ENCODE assay signal across 8 mouse cellular contexts in genomic region chr7:110061752-110062273, GRCm38 (mm10). TPM values are rescaled to one million over a fixed set of nuclear protein-coding genes. Genes with fewer than 3 reads are reported as not detected.
A peak's percentile ranks its signal among the peaks of the same experiment; 100 is the strongest.
DNase-seq lines count a peak whose midpoint lies in the region; ATAC-seq and TF ChIP-seq lines count a peak whose summit lies in the region.

No protein-coding gene starts in this region.

- no peaks in the 10 kb centered on the region for H3K4me1 ChIP-seq in ES-Bruce4 (ENCODE audit: control insufficient read depth, insufficient read depth, low read length)
- peaks cover 5% of the 10 kb centered on the region; the same call in 1 of the 2 replicates for H3K4me1 ChIP-seq in forebrain, embryonic 11.5 days (replicated peaks; ENCODE audit: control insufficient read depth, insufficient read depth, low read length)
- peaks cover 15% of the 10 kb centered on the region for H3K4me1 ChIP-seq in heart, embryonic 16.5 days (ENCODE audit: control insufficient read depth, insufficient read depth, low read length)
- peaks cover 33% of the 10 kb centered on the region for H3K4me1 ChIP-seq in liver, embryonic 15.5 days (replicated peaks)
- no peaks in the 10 kb centered on the region for H3K4me1 ChIP-seq in neural tube, embryonic 11.5 days (ENCODE audit: control insufficient read depth, insufficient read depth, low read length)
- peaks cover 5% of the 10 kb centered on the region for H3K4me1 ChIP-seq in testis, adult 2 months (ENCODE audit: control insufficient read depth, insufficient read depth, low read length)

- H3K27ac ChIP-seq in ES-Bruce4 (ENCODE audit: insufficient read depth, low read length), result peak overlapping the region; percentile 88
- peak overlapping the region; percentile 100 for H3K27ac ChIP-seq in forebrain, embryonic 11.5 days (ENCODE audit: low read depth, low read length)
- H3K27ac ChIP-seq in heart, embryonic 16.5 days (ENCODE audit: low read length), result peak overlapping the region; percentile 99
- peak overlapping the region; percentile 100 for H3K27ac ChIP-seq in liver, embryonic 15.5 days (replicated peaks)
- H3K27ac ChIP-seq in neural tube, embryonic 11.5 days (ENCODE audit: low read depth, low read length), result peak overlapping the region; percentile 100
- peak overlapping the region; percentile 94 for H3K27ac ChIP-seq in testis, adult 2 months (ENCODE audit: control insufficient read depth, insufficient read depth, low read depth, low read length)

- no peak for TF ChIP-seq CTCF in ES-Bruce4 (IDR thresholded peaks at IDR 0.05; ENCODE audit: low read depth, low read length)
- TF ChIP-seq CTCF in testis, adult 2 months (IDR thresholded peaks at IDR 0.05; ENCODE audit: control insufficient read depth, insufficient read depth, insufficient replicate concordance, low read depth, low read length), result no peak

- ATAC-seq in forebrain, embryonic 11.5 days (replicated peaks; ENCODE audit: low FRiP score), result peak; percentile 68
- peak; percentile 83 for ATAC-seq in heart, embryonic 16.5 days (replicated peaks; ENCODE audit: extremely low read depth, insufficient read depth, low FRiP score)
- ATAC-seq in liver, embryonic 15.5 days (ENCODE audit: insufficient read depth), result peak; percentile 84
- peak; percentile 68; the same call in 1 of the 2 replicates for ATAC-seq in neural tube, embryonic 11.5 days (ENCODE audit: insufficient read depth, low FRiP score, low TSS enrichment)

- under 1% methylated on average over 45 of the region's 48 CpGs for WGBS in forebrain, embryonic 11.5 days
- under 1% methylated on average over 46 of the region's 48 CpGs for WGBS in heart, embryonic 16.5 days
- under 1% methylated on average over 48 of the region's 48 CpGs for WGBS in liver, embryonic 15.5 days (ENCODE audit: insufficient replicate concordance)
- under 1% methylated on average over 41 of the region's 48 CpGs for WGBS in neural tube, embryonic 11.5 days

- H3K27me3 ChIP-seq in ES-Bruce4 (ENCODE audit: control insufficient read depth, insufficient read depth, low read length, poor library complexity, severe bottlenecking), result no peaks in the 10 kb centered on the region
- no peaks in the 10 kb centered on the region for H3K27me3 ChIP-seq in forebrain, embryonic 11.5 days (ENCODE audit: control insufficient read depth, insufficient read depth, low read length)
- no peaks in the 10 kb centered on the region for H3K27me3 ChIP-seq in heart, embryonic 16.5 days (ENCODE audit: control insufficient read depth, insufficient read depth, low read length)
- no peaks in the 10 kb centered on the region for H3K27me3 ChIP-seq in liver, embryonic 15.5 days
- no peaks in the 10 kb centered on the region for H3K27me3 ChIP-seq in neural tube, embryonic 11.5 days (ENCODE audit: control insufficient read depth, insufficient read depth, low read length)
- H3K27me3 ChIP-seq in testis, adult 2 months (ENCODE audit: control insufficient read depth, insufficient read depth, low read length), result no peaks in the 10 kb centered on the region

- peak overlapping the region; percentile 64 for H3K4me3 ChIP-seq in ES-Bruce4 (ENCODE audit: low read depth, low read length)
- H3K4me3 ChIP-seq in forebrain, embryonic 11.5 days (ENCODE audit: low read depth, low read length), result peak overlapping the region; percentile 67
- H3K4me3 ChIP-seq in heart, embryonic 16.5 days (ENCODE audit: low read length), result peak overlapping the region; percentile 65
- H3K4me3 ChIP-seq in liver, embryonic 15.5 days (replicated peaks), result peak overlapping the region; percentile 84
- peak overlapping the region; percentile 87 for H3K4me3 ChIP-seq in neural tube, embryonic 11.5 days (ENCODE audit: low read depth, low read length)
- H3K4me3 ChIP-seq in testis, adult 2 months (ENCODE audit: control insufficient read depth, low read depth, low read length), result peak overlapping the region; percentile 99

- TF ChIP-seq POLR2A in ES-Bruce4 (IDR thresholded peaks at IDR 0.05; ENCODE audit: insufficient read depth, low read length), result peak; percentile 47
- TF ChIP-seq POLR2A in testis, adult 2 months (IDR thresholded peaks at IDR 0.05; ENCODE audit: control insufficient read depth, low read depth, low read length), result peak; percentile 72

- TF ChIP-seq EP300 in ES-Bruce4 (IDR thresholded peaks at IDR 0.05; ENCODE audit: insufficient read depth, low read depth, low read length), result 0 out of 2 replicates have a peak, but pooled peaks have one; percentile 8

- DNase-seq in c-Kit-positive CD71-positive TER-119-positive erythroid progenitor cells, embryonic 14.5 days (ENCODE audit: low spot score), result peak; percentile 84
- DNase-seq in forebrain, embryonic 11.5 days (ENCODE audit: low spot score), result peak; percentile 90
- peak; percentile 93 to 94 for DNase-seq in kidney, postnatal 36 days
- DNase-seq in neural tube, embryonic 11.5 days (ENCODE audit: low spot score), result peak; percentile 90

- H3K9me3 ChIP-seq in ES-Bruce4 (replicated peaks; ENCODE audit: control insufficient read depth, insufficient read depth, low read length, poor library complexity, severe bottlenecking), result no peaks in the 10 kb centered on the region
- H3K9me3 ChIP-seq in forebrain, embryonic 11.5 days (ENCODE audit: control insufficient read depth, low read length), result no peaks in the 10 kb centered on the region
- H3K9me3 ChIP-seq in heart, embryonic 16.5 days (replicated peaks; ENCODE audit: control insufficient read depth, low read length), result no peaks in the 10 kb centered on the region
- H3K9me3 ChIP-seq in liver, embryonic 15.5 days (replicated peaks), result no peaks in the 10 kb centered on the region
- H3K9me3 ChIP-seq in neural tube, embryonic 11.5 days (ENCODE audit: control insufficient read depth, low read length), result no peaks in the 10 kb centered on the region

- H3K36me3 ChIP-seq in ES-Bruce4 (ENCODE audit: control insufficient read depth, insufficient read depth, low read length, poor library complexity, severe bottlenecking), result peaks cover 13% of the 10 kb centered on the region
- no peaks in the 10 kb centered on the region; the same call in 1 of the 2 replicates for H3K36me3 ChIP-seq in forebrain, embryonic 11.5 days (ENCODE audit: control insufficient read depth, insufficient read depth, low read length)
- H3K36me3 ChIP-seq in heart, embryonic 16.5 days (ENCODE audit: control insufficient read depth, insufficient read depth), result peaks cover 5% of the 10 kb centered on the region
- peaks cover 34% of the 10 kb centered on the region for H3K36me3 ChIP-seq in liver, embryonic 15.5 days (replicated peaks)
- H3K36me3 ChIP-seq in neural tube, embryonic 11.5 days (ENCODE audit: control insufficient read depth, insufficient read depth, low read length), result no peaks in the 10 kb centered on the region
- peaks cover 2% of the 10 kb centered on the region; the same call in 1 of the 2 replicates for H3K36me3 ChIP-seq in testis, adult 2 months (ENCODE audit: control insufficient read depth, insufficient read depth, low read length)

- H3K9ac ChIP-seq in ES-Bruce4 (ENCODE audit: low read depth, poor library complexity, severe bottlenecking), result peak overlapping the region; percentile 99
- peak overlapping the region; percentile 97 for H3K9ac ChIP-seq in forebrain, embryonic 11.5 days (ENCODE audit: low read length)
- H3K9ac ChIP-seq in heart, embryonic 16.5 days (ENCODE audit: low read length), result peak overlapping the region; percentile 95
- peak overlapping the region; percentile 88 for H3K9ac ChIP-seq in liver, embryonic 15.5 days
- peak overlapping the region; percentile 97 for H3K9ac ChIP-seq in neural tube, embryonic 11.5 days (ENCODE audit: low read length)

- peak overlapping the region; percentile 63 for H3K4me2 ChIP-seq in forebrain, embryonic 11.5 days (ENCODE audit: low read depth, low read length, severe bottlenecking)
- peak overlapping the region; percentile 67 for H3K4me2 ChIP-seq in heart, embryonic 16.5 days (ENCODE audit: low read depth, low read length)
- peak overlapping the region; percentile 70 for H3K4me2 ChIP-seq in liver, embryonic 15.5 days
- H3K4me2 ChIP-seq in neural tube, embryonic 11.5 days (ENCODE audit: low read depth), result peak overlapping the region; percentile 59

RNA-seq across cellular contexts. Expression of gene Zfp143, which starts 0.8 kb away (rescaled TPM):
- 40.0 and 42.7 TPM in 2 replicates for polyA plus RNA-seq in ES-Bruce4 (2011; ENCODE audit: insufficient read depth, insufficient read length, low read depth, missing spikeins)
- 29.7 and 33.9 TPM in 2 replicates for polyA plus RNA-seq in forebrain, embryonic 11.5 days (2014; fragmentation: Nextera tagmentation; extraction: Ambion mirVana)
- polyA plus RNA-seq in heart, embryonic 16.5 days (2015; fragmentation: Nextera tagmentation; extraction: Ambion mirVana), result 14.1 and 15.8 TPM in 2 replicates
- 10.2 and 10.3 TPM in 2 replicates for polyA plus RNA-seq in liver, embryonic 15.5 days (2015; fragmentation: Nextera tagmentation; extraction: Ambion mirVana)
- polyA plus RNA-seq in neural tube, embryonic 11.5 days (2014; fragmentation: Nextera tagmentation; extraction: Ambion mirVana), result 29.3 and 30.2 TPM in 2 replicates
- polyA plus RNA-seq in testis, adult 2 months (2012; rRNA removed), result 10.8 and 12.7 TPM in 2 replicates

RNA-seq across cellular contexts. Expression of gene Ipo7, which starts 43.7 kb away (rescaled TPM):
- 249 and 281 TPM in 2 replicates for polyA plus RNA-seq in ES-Bruce4 (2011; ENCODE audit: insufficient read depth, insufficient read length, low read depth, missing spikeins)
- polyA plus RNA-seq in forebrain, embryonic 11.5 days (2014; fragmentation: Nextera tagmentation; extraction: Ambion mirVana), result 36.2 and 39.9 TPM in 2 replicates
- polyA plus RNA-seq in heart, embryonic 16.5 days (2015; fragmentation: Nextera tagmentation; extraction: Ambion mirVana), result 41.2 and 41.7 TPM in 2 replicates
- polyA plus RNA-seq in liver, embryonic 15.5 days (2015; fragmentation: Nextera tagmentation; extraction: Ambion mirVana), result 18.4 and 20.3 TPM in 2 replicates
- 30.7 and 36.3 TPM in 2 replicates for polyA plus RNA-seq in neural tube, embryonic 11.5 days (2014; fragmentation: Nextera tagmentation; extraction: Ambion mirVana)
- polyA plus RNA-seq in testis, adult 2 months (2012; rRNA removed), result 7.9 and 8.7 TPM in 2 replicates

Comparison
In these comparisons a context has a peak if more than half of its experiments do, and no peak if none do; other contexts are left out.
1. Peak in every context shown above with its lines: DNase-seq, ATAC-seq, H3K4me3 ChIP-seq and H3K27ac ChIP-seq.